Mouse (Mus musculus): ENCODE data around the gene Pdlim5.

DNA sequence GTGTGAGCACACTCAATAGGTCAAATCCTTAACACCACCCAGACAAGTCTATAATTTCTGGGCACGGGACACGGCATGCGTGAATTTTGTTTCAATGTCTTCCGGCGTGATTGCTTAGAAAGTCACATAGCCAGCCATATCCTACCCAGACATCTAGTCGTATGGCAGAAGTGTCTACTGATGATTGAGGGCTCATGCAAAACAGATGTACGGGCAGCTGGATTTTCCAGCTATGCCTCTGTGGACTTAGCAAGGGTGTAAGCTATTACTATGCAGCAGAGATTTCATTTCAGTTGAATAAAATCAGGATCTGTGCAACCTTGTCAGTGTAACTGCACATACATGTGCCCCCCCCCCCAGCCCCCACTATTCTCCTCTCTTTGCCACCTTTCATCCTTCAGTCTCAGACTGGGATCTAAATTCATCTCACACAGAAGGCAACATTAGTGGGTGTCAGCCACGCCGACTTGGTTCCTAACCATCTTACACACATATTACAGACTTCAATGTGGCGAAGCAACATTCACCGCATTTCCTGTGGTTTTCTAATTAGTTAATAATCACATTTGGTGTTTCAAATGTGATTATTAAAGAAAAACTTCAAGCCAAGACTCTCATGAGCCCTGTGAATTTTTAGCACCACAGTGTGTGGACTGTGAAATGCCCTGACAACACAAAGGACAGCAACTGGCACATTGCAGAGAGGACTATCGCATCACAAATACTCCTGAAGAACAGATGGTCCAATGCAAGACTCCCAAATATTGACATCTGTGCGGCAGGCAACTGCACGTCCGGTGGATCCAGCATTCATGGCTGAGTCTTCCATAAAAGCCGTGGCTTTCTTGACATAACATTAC lies 161.7 kb downstream of the Pdlim5 start:
- TF ChIP-seq CTCF (IDR thresholded peaks at IDR 0.05; ENCODE audit: low read depth) (no peak), EP300 (IDR thresholded peaks at IDR 0.05; ENCODE audit: low read depth) (no peak)

Measured in liver, postnatal 0 days (tissue).